Mouse (Mus musculus): ENCODE measurements at regions not wholly inside any gene's neighbourhood (a gene's known extent, or its start where the extent isn't known, plus 50 kb on each side); places are given as distances from the start of the nearest gene placed in this dataset.

DNA sequence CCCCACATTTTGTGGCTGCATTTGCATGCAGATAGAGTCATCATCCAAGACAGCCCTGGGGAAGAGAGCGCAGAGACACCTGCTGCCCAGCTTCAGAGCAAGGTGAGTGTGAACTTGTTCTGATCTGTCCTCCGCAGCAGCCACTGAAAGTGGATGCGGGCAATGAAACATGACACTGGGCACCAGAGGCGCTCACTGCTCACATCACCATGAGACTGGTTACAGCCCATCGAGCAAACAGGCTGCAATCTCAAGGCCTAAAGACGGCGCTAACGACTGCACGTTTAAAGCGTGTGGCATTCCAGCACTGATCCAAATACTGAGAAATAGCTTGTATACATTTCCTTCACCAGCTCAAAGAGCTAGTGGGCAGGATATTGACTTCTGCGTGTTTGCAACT is 65.8 kb downstream of the Barhl2 start:
- TF ChIP-seq POLR2A (IDR thresholded peaks at IDR 0.05; ENCODE audit: borderline replicate concordance, extremely low read depth, insufficient read depth, insufficient read length): no peak
- Histone ChIP-seq H3K4me1 (ENCODE audit: control insufficient read depth, insufficient read depth, low read length) (no peaks in the 10 kb centered on the region), H3K9ac (ENCODE audit: low read depth, low read length, severe bottlenecking) (no peak overlapping the region), H3K27ac (replicated peaks; ENCODE audit: low read depth, low read length) (no peak overlapping the region), H3K27me3 (ENCODE audit: control insufficient read depth, insufficient read depth, low read length) (no peaks in the 10 kb centered on the region), H3K4me3 (replicated peaks; ENCODE audit: low read length) (no peak overlapping the region), H3K4me2 (replicated peaks; ENCODE audit: low read depth, low read length, severe bottlenecking) (no peak overlapping the region), H3K36me3 (ENCODE audit: control insufficient read depth, insufficient read depth, low read length) (no peaks in the 10 kb centered on the region), H3K9me3 (ENCODE audit: control insufficient read depth, low read length) (no peaks in the 10 kb centered on the region; the same call in 1 of the 2 replicates)
- 55% methylated on average over 11 of the region's 11 CpGs for WGBS
- ATAC-seq (ENCODE audit: low FRiP score, low read depth) (no peak), DNase-seq (ENCODE audit: low spot score) (no peak)

DNA sequence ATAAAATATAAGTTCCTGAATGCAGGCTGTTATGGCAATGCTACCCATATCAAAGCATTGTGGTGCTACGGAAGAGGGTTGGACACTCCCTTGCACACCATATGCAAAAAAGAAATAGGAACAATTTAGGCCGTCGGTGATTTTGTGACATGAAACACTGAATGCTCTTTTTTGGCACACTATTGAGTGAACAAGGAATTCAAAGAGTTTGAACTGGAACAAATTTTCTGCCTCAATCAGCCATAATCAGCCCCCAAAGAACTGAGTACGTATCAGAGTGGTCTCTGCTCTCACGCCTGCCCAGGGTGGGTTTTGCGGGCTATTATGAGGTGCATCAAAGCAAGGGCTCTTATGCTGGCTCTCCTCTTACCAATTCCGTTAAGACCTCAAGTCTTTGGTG is 71.3 kb downstream of the Barhl2 start:
- Histone ChIP-seq H3K9me3 (ENCODE audit: control insufficient read depth, low read length) (no peaks in the 10 kb centered on the region; the same call in 1 of the 2 replicates), H3K27ac (replicated peaks; ENCODE audit: low read depth, low read length) (no peak overlapping the region), H3K4me3 (replicated peaks; ENCODE audit: low read length) (no peak overlapping the region), H3K36me3 (ENCODE audit: control insufficient read depth, insufficient read depth, low read length) (no peaks in the 10 kb centered on the region), H3K4me2 (replicated peaks; ENCODE audit: low read depth, low read length, severe bottlenecking) (no peak overlapping the region), H3K27me3 (ENCODE audit: control insufficient read depth, insufficient read depth, low read length) (no peaks in the 10 kb centered on the region), H3K9ac (ENCODE audit: low read depth, low read length, severe bottlenecking) (no peak overlapping the region), H3K4me1 (ENCODE audit: control insufficient read depth, insufficient read depth, low read length) (no peaks in the 10 kb centered on the region)
- ATAC-seq (ENCODE audit: low FRiP score, low read depth): no peak
- no peak for DNase-seq (ENCODE audit: low spot score)
- 79% methylated on average over 7 of the region's 7 CpGs for WGBS
- TF ChIP-seq POLR2A (IDR thresholded peaks at IDR 0.05; ENCODE audit: borderline replicate concordance, extremely low read depth, insufficient read depth, insufficient read length): no peak

DNA sequence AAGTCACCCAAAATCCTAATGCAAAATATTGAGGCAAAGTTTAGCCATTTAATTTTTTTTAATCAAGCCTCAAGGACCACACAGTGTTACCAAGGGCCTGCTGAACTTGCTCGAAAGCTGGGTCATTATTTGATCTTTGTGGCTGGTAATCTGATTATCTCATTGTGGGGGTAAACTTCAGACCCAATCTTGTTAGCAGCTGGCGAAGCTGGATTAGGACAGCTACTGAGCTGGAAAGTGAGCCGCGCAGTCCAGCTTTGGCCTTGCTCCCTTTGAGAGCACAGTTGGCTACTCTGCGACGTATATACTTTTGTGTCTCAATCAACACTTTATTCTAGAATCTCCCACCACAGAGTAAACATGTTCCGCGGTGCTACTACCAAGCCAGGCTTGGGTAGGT is 72.1 kb downstream of the Barhl2 start:
- H3K4me2 ChIP-seq (replicated peaks; ENCODE audit: low read depth, low read length, severe bottlenecking): no peak overlapping the region
- 78% methylated on average over 8 of the region's 8 CpGs for WGBS
- ATAC-seq (ENCODE audit: low FRiP score, low read depth) (no peak), DNase-seq (ENCODE audit: low spot score) (no peak)
- H3K27ac ChIP-seq (replicated peaks; ENCODE audit: low read depth, low read length): no peak overlapping the region
- no peaks in the 10 kb centered on the region for H3K27me3 ChIP-seq (ENCODE audit: control insufficient read depth, insufficient read depth, low read length)
- no peak overlapping the region for H3K9ac ChIP-seq (ENCODE audit: low read depth, low read length, severe bottlenecking)
- H3K9me3 ChIP-seq (ENCODE audit: control insufficient read depth, low read length): no peaks in the 10 kb centered on the region; the same call in 1 of the 2 replicates
- no peaks in the 10 kb centered on the region for H3K4me1 ChIP-seq (ENCODE audit: control insufficient read depth, insufficient read depth, low read length)
- TF ChIP-seq POLR2A (IDR thresholded peaks at IDR 0.05; ENCODE audit: borderline replicate concordance, extremely low read depth, insufficient read depth, insufficient read length): no peak
- H3K36me3 ChIP-seq (ENCODE audit: control insufficient read depth, insufficient read depth, low read length): no peaks in the 10 kb centered on the region
- no peak overlapping the region for H3K4me3 ChIP-seq (replicated peaks; ENCODE audit: low read length)

DNA sequence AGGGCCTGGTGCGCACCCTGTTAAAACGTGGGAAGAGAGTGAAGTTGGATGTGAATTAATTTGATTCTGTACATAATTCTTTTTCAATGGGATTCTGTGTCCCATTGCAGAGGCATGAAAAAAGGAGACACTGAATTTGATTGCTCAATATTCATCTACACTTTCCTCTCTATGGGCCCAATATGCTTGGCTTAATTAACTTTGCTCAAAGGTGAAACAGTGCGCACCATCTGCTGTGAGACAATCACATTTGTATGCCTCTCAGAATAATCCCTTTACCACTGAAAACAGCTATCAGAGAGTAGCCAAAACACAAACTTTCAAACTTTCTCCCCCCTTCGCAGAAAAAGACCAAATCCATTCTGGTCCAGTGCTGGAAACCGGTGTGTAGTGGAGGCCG is 72.7 kb downstream of the Barhl2 start:
- ATAC-seq (ENCODE audit: low FRiP score, low read depth): no peak
- Histone ChIP-seq H3K9ac (ENCODE audit: low read depth, low read length, severe bottlenecking) (no peak overlapping the region), H3K4me1 (ENCODE audit: control insufficient read depth, insufficient read depth, low read length) (no peaks in the 10 kb centered on the region), H3K27me3 (ENCODE audit: control insufficient read depth, insufficient read depth, low read length) (no peaks in the 10 kb centered on the region), H3K4me2 (replicated peaks; ENCODE audit: low read depth, low read length, severe bottlenecking) (no peak overlapping the region), H3K4me3 (replicated peaks; ENCODE audit: low read length) (no peak overlapping the region), H3K36me3 (ENCODE audit: control insufficient read depth, insufficient read depth, low read length) (no peaks in the 10 kb centered on the region), H3K27ac (replicated peaks; ENCODE audit: low read depth, low read length) (no peak overlapping the region), H3K9me3 (ENCODE audit: control insufficient read depth, low read length) (no peaks in the 10 kb centered on the region)
- WGBS: 81% methylated on average over 6 of the region's 6 CpGs
- TF ChIP-seq POLR2A (IDR thresholded peaks at IDR 0.05; ENCODE audit: borderline replicate concordance, extremely low read depth, insufficient read depth, insufficient read length): no peak
- DNase-seq (ENCODE audit: low spot score): no peak

DNA sequence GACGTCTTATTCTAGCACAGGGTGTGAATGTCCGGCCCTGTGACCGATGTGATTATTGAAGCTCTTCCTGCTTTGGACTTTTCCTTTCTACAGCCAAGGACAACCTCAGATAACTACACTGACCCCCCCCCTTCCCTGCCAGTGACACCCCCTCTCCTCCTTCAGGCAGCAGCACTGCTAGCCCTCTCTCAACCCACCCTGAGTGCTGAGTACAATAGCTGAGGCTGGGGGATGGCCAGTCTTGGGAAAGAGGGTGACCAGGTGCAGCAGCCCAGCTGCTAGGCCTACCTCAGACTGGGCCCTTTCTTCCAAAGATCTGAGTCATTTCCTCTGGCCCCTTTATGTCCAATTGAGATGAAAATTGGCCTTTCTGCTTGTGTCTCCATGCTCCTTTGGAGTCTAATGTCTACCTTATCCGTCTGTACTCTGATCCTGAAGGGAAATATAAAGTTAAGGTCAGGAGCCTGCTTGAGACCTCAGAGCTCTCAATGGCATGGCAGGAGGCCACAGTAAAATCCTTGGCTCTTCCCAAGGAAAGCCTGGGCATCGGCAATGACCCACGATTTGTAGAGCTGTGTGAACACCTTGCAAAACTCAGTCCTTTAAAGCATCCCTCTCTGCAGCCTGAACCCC is 73.7 kb downstream of the Barhl2 start:
- no peaks in the 10 kb centered on the region for H3K27me3 ChIP-seq (ENCODE audit: control insufficient read depth, insufficient read depth, low read length)
- no peaks in the 10 kb centered on the region for H3K4me1 ChIP-seq (ENCODE audit: control insufficient read depth, insufficient read depth, low read length)
- H3K9me3 ChIP-seq (ENCODE audit: control insufficient read depth, low read length): no peaks in the 10 kb centered on the region
- H3K27ac ChIP-seq (replicated peaks; ENCODE audit: low read depth, low read length): no peak overlapping the region
- no peaks in the 10 kb centered on the region for H3K36me3 ChIP-seq (ENCODE audit: control insufficient read depth, insufficient read depth, low read length)
- no peak overlapping the region for H3K4me3 ChIP-seq (replicated peaks; ENCODE audit: low read length)
- no peak for DNase-seq (ENCODE audit: low spot score)
- WGBS: 73% methylated on average over 6 of the region's 6 CpGs
- no peak for ATAC-seq (ENCODE audit: low FRiP score, low read depth)
- H3K9ac ChIP-seq (ENCODE audit: low read depth, low read length, severe bottlenecking): no peak overlapping the region
- H3K4me2 ChIP-seq (replicated peaks; ENCODE audit: low read depth, low read length, severe bottlenecking): no peak overlapping the region
- no peak for TF ChIP-seq POLR2A (IDR thresholded peaks at IDR 0.05; ENCODE audit: borderline replicate concordance, extremely low read depth, insufficient read depth, insufficient read length)
